Mouse (Mus musculus) urinary bladder, postnatal 10 days (tissue): ENCODE measurements at regions not wholly inside any gene's neighbourhood (a gene's known extent, or its start where the extent isn't known, plus 50 kb on each side); places are given as distances from the start of the nearest gene placed in this dataset.

Experiments
- DNase-seq: peaks from one replicate; pipeline ENCODE4 v3.0.0; 2022; ENCODE audit warnings: low spot score

DNA sequence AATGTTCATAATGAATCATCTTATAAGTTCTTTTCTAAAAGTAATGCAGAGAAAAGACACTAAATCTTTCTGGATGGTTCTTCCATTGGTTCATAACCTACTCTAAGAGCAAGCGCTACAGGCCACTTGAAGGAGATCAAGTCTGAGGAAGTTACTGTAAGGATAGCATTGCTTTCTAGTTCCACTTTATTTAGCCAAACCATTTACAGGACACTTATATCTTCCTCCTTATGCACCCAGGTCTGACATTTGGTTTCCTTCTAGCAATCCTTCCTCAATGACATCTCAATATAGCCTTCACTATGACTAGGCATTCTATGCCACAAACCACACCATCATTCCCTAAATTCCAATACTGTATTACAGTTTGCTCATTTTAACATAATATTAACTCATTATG is 316.0 kb downstream of the Gm11361 start:
- no peak for DNase-seq

DNA sequence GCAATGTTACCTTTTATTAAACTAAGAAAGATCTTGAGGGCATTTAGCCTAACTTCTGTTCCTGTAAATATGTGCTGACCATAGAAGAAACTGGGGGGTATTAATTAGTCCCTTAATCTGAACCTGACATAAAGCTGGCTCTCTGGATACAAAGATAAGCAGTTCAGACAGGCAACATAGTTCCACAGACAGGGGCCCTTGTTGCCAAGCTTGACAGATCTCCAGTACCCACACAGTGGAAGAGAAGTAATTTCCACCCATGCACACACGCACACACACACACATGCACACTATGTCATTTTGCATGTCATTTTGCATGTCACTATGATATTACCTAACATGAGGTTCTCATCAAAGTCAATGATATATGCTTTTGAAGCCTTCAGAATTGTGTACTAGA is 315.1 kb downstream of the Gm11361 start:
- no peak for DNase-seq

DNA sequence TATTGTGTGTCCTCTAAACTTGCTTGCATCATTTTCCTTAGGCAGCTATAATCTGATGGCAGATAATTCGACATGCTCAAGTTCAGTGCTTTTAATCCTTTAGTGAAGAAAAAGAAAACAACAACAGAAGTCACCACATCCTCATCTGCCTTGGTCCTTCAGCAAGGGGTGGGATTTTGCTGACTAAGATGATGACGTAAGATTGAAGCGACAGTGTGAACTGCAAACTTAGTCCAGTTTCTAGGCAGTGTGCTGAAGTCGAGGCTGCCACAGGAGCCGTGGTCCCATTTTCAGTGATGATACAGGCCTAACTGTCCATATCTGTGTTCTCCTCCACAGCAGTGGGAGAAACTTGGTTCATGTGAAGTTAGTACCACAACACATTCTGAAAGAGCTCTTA is 314.4 kb downstream of the Gm11361 start:
- no peak for DNase-seq

DNA sequence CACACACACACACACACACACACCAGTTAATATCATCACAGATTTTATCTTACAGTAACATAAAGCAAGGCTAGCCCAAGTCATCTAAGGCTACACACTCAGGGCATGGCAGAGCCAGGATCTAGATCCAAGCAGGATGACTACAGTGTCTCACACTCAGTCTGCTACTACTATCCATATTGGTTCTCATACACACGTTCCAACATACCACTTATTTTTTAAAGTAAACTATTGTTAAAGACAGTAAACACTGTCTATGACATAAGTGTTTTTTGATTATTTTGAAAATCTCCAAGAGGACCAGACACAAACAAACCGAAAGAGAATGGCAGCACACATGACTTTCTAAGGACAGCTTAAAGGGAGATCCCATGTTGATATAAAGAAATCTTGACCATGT is 306.3 kb downstream of the Gm11361 start:
- no peak for DNase-seq

DNA sequence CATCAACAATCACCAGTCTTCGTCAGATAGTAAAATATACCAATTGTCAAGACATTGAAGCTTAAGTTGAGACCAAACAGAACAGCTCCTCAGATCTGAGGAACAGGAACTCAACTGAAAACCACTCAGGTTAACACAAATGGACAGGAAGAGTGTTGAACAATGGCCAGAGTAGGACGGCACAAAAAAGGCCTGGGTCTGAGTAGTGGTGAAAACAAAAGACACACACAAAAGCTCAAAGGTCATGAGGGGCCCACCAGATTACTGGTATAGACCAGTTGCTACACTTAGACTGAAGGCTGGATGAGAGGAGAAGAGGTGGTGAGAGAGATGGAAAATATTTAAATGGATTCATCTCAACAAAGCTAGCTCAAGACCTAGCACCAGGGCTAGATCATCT is 302.8 kb downstream of the Gm11361 start:
- no peak for DNase-seq

DNA sequence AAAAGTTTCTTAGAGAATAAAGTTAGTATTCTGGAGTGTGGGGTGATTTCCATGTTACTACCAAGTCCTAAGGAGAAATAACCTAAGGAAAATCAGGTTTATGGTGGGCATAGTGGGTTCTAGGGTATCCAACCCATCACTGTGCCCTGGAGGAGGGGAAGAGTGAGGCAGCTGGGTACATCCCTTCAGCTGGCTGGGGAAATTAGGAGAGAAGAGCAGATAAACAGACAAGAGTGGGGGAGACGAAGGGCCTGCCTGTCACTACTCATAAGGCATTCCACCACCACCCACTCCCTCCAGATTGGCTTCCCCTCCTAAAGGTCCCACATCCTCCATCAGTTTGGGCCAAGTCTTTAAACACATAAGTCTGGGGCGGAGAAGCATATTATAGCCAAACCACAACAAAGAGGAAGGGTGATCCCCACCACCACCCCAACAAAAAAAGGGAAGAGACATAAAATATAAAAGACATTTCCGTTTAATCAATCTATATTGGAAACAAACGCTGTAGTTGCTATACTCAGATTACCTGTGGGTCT is 299.8 kb downstream of the Gm11361 start:
- DNase-seq: no peak

DNA sequence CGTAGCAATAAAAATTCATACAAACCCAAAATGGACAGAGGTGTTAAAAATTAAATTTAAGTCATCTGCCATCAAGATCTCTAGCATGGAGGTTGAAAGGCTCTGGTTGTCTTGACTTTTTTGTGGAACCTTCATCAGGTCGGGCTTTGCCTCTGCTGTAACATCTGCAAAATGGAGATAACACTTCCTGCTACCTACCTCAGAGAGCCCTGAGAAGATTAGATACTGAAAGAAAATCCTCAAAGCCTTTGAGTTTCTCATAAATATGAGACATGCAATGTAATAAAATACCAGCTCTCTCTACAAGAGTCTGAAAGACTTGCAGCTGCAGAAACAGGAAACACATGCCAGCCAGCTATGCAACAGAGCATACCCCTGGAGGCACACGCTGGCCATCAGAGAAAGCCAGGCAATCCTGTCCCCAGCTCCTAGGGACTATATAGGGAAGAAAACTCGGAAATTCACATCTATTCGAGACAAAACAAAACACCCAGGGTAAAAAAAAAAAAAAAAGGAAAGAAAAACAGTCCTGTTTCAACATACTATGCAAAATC is 299.1 kb downstream of the Gm11361 start:
- no peak for DNase-seq

DNA sequence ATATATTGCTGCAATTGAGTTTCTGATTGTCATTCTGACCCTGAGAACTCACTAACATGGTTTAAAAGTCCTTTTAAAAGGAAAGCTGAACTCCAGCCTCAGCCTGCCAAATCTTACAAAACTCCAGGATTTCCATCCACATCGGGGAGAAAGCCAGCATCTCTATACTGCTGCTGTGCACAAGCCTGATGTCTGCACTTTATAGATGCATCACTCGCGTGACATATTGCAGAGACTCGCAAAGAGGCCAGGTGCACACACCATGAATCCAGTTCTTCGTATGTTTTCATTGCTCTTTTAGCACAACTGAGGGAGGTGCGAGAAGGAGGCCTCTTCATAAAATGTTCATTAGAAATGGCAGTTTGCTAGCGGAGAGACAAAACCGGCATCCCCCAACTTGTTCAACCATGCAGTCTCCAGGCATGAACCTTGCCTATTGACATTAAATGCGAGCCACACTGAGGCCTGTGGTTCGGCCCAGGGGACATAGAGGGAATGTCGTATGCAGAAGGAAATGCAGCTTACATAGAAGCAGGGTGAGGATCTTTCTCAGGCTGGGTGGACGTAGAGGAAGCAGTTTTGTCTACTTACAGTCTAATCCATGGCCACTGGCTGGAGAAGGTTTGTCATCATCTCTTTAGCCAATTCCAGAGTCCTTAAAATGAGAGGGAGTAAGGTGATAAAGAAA is 297.0 kb downstream of the Gm11361 start:
- DNase-seq: no peak

DNA sequence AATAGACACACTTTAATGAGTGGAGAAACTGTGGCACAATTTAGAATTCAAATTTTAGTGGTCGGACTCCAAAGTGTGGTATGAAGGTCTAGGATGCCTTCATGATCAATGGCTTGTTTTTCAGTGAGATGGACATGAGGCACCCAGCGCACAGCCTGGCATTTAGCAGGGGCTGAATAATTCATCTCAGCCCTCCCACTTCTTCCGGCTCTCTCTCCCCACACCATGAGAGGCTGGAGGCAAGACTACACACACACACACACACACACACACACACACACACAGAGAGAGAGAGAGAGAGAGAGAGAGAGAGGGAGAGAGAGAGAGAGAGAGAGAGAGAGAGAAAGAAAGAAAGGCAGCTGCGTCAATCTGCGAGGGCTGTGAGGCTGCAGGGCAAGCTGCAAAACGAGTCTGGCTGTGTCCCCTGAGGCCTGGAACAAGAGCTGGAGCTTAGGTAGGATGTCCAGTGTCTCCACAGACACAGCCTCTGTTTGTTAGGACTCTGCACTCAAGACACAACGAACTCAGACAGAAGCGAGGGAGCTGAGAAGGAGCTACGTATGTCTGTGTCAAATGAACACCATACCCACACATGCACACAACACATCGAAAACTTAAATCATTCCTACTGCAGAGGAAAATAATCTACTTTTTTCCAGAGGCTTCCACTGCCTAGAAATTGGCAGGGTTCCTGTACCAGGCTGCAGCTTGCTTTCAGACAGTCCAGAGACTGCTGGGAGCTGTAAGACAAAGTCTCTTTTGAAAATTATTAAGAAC is 295.8 kb downstream of the Gm11361 start:
- DNase-seq: no peak

DNA sequence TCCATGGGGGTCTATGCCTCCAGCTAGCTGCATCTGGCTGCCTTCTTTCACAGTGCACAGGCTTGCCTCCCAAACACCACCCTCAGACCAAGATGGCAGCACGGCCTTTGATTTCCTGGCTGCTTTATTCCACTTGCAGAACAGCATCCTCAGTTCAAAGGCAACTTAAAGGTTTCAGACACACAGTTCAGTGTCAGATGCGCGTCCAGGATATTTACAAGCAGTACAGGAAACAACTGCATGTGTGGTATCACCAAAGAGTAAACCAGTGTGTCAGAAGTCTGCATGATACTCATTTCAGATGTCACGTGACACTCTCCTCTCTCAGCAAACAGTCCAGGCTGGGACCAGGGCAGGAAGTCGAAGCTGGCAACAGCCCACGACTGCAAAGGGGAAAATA is 294.2 kb downstream of the Gm11361 start:
- DNase-seq: no peak

DNA sequence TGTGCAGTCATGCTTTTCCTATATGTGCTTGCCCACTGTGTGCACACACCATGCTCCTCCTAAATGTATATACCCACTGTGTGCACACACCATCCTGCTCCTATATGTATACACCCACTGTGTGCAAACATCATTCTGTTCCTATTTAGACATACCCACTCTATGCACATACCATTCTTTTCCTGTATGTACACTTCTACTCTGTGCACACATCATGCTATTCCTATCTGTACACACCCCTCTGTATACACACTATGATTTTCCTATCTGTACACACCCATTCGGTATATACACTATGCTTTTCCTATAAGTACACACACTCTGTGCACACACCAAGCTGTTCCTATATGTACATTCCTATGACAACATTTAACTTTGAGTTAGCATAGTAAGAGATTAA is 288.5 kb downstream of the Gm11361 start:
- DNase-seq: no peak

DNA sequence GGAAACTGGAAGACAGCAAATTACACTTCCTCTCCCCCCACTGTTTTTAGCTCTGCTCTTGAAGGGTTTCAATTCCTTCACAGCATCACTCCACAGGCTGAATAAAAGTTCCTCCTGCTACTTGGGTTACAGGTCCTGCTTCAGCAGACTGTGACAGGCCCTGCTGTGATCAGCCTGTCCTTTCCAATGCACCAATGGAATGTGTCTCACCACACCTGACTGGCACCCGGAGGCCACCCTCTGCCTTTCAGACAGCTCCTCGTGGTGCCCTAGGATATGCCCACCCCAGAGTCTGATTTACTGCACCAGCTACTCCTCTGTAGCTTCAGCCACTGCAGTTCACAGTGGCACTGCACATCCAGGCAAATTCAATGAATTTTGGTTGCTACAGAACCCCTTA is 288.0 kb downstream of the Gm11361 start:
- no peak for DNase-seq

DNA sequence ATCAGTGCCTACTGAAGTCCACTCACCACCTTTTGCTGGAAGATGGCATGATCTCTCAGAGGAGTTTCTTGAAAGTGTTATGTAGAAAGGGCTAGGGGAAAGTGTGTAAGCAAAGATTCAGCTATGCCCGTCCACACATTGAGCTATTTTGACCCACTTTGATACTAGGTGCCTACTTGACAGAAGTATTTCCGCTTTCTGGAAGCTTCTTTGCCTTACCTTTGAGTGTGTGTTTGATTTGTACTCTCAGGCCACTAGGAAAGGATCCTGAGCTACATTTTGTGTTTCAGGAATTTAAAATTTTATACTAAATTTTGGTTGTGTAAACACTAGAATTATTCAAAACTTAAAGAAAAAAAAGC is 287.5 kb downstream of the Gm11361 start:
- DNase-seq: no peak

DNA sequence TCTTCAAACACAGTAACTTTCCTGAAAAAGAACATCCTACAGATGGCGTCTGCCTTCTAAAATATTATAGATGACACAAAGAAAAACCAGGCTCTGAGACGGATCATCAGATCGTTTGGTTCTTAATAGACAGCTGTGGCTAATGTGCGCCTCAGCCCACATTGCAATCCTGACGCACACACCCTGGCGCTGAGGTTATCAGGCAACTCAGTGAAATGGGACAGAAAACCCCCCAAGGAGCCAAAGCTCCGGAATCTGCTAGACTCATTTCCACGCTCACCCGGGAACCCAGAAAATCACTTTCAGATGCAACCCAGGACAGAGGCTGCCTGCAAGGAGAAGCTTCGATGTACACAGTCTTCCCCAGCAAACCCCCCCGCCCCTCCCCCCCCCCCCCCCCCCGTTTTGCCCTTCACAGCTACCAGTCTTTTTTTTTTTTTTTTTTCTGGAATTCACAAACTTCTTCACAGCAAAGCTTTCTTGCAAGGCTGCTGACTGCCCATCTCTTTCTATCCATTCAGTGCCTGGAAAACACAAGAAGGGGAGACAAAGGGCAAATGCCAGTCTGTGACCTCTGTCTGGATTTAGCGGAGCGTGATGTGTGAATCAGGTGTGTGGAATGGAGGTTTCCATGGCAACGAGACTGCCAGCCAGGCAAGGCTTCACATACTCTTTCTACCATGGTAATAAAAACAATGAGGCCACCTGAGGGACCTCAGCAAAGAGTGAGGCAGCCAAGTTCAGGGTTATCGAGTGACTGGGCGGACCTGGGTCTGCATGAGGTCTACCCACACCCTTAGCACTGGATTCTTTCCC is 286.9 kb downstream of the Gm11361 start:
- DNase-seq: no peak

DNA sequence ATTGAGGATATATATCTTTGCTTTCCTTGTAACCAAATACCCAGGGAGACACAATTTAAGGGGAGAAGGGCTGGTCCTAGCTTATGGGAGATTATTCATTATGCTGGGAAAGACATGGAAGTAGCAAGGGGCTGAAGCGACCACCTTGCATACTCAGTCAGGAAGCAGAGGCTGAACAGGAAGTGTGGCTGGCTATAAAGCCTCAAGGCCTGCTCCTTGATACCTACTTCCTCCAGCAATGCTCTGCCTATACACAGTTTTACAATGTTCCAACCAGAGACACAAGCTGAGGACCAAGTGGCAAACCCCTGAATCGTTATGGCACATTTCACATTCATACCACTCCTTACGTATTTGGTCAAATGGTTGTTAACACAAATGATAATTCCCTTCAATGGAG is 284.3 kb downstream of the Gm11361 start:
- no peak for DNase-seq

DNA sequence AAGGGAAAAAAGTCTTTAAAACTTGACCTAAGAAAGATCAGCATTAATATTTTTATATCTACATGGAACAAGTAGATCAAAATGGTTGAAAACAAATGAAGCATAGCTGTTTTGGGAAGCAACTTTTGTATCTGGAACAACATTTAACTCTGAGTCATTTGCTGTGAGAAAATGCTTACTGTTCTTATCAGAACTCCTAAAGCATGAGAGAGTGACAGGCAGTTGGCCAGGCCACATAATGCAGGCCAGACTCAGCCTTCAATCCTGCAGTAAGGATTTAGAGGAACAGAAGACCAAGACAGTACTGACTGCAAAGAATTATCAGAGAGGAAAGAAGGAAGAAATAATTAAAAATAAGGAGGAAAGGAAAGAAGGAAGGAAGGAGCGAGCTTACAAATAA is 275.8 kb downstream of the Gm11361 start:
- DNase-seq: no peak

DNA sequence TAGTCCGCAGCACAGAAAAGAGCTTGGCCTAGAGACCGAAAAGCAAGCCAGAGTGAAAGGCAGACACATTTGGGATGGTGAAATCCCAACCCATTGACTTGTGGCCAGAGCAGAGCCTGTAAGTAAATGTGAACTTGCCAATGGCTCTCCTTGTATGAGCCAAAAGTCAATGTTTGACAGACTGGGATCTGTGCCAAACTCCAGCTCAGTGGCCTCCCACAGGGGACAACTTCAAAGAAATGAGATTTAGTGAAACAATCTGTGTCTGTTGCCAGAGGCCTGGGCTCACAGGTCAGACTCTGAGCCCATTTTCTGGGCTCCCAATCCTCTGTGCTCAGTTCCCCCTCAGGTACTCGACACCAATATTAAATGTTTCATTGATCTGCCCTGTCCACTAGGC is 274.9 kb downstream of the Gm11361 start:
- DNase-seq: no peak

DNA sequence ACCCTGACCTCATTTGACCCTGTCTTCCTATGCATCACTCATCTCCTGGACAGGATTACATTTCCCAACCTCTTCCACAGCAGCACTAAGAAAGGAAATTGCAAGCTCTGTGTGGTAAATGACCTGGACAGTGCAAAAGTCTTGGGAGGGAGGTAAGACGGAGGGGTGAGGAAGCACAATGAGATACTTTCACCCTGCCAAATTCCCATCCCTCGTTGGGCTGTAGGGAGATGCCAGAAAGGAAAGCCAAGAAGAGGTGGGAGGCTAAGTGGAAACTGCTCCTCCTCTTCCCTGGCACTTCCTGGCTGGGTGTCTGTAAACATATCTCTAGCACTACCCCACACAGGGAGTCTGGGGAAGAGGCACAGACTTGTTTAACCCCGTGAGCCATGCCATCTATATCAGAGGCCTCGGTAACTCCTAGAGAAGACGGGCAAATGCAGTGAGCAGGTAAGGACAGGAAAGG is 274.2 kb downstream of the Gm11361 start:
- DNase-seq: no peak

DNA sequence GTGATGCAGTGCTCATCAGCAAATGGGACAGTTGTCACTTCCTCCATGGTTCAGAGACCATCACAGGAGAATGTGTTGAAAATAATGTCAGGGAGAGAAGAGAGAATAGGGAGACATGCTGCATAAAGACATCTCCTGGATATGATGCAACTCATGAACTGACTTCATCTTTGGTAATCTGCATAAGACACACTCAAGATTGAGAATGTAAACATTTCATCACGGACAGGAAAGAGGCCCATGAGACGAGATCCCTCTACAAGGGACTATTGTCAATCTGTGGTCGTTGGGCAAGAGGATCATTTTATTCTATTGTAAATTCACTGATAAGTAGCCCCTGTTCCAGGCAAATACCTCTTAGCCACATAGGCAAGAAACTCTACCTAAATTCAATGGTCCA is 273.6 kb downstream of the Gm11361 start:
- DNase-seq: no peak

DNA sequence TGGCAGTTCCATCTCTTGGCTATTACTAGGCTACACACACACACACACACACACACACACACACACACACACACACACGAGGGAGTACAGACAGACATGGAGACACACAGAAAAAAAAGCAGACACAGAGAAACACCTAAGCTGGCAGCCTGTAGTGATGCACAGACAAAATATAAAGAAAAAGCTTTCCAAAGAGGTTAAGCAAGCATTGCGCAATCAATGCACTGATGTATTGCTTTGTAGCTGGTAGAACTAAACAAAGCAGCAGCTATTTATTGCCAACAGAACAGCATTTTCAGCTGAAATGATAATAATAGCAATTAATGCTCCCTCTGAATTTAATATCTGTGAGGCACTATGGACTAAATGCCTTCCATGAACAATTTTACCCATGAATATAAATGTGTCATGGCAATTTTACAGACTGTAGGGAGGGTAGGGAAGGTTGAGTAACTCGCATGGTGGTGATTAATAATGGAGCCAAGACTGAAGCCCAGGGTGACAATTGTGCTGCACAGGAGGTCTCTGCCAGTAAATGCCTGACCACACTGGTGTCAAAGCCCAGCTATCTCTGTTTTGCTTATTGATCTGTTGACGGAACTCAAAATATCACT is 271.7 kb downstream of the Gm11361 start:
- DNase-seq: no peak

DNA sequence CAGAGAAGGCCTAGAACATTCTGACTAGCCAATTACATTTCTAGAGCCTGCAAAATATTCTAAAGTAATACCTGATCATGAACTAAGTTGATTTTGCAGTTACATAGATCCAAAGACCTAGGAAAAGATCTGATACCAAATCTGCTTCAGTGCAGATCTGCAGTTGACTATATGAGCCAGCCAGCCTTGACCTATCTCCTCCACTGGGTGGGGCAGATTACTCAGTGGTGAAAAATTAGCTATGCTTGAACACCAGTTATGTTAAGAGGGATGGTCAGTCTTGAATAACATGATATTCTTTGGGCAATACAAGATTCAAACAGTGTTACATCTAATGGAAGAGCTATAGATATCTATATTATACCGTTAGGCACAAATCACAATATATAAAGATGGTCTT is 269.0 kb downstream of the Gm11361 start:
- no peak for DNase-seq

DNA sequence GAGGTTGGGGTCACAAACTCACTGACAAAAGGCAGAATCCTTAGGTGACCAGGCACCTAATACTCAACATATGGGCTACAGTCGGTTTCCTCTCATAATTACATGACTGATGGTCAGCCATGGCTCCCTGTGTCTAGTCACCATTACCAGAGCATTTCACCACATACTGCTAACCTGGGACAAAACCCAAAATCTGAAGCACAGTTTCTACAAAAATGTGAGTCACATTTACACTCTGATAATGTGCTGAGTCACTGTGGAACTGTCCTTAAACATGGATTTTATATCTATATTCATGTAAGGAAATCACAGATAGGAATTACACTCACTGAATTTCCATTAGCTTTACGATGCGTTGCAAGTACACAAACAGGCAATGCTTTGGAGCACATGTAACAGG is 267.1 kb downstream of the Gm11361 start:
- no peak for DNase-seq
